Mouse (Mus musculus): ENCODE results near the gene Rtn4. TPM values are rescaled to one million over a fixed set of nuclear protein-coding genes. Genes with fewer than 3 reads are reported as not detected.

Gene Rtn4
- polyA plus RNA-seq, 1 experiment from 2014 or later, result 57.1 TPM

DNA sequence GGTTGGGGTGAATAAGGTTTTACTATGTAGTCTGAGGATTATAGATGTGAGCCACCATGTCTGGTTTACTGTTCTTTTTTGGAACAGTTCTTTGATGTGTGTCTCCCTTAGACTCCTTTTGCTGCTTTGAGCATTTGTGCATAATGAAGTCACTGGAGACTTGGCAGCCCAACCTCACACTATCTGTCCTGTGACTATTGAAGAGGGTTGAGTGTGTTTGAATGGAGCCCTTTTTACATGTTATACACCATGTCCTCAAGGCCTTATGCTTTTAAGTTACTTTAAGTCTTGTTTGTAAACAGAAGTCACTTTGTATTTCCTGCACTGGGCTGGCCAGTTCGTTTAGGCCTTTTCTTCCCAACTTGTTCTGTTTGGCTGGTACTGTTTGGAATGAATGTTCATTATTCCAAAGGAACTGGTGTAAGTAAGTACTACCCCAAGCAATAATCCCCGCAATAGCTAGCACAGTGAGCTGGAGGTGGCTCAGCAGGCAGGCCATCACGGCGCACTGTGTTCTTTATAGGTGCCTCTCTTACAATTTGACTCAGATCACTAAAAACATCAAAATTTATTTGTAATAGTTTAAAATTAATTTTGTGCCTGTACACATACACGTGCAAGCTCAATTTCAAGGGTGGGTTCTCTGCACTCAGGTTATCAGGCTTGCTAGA is 52.1 kb downstream of the Rtn4 start:
- H3K9me3 ChIP-seq (ENCODE audit: low read length), result no peaks in the 10 kb centered on the region
- WGBS (ENCODE audit: insufficient replicate concordance), result 88% methylated on average over 5 of the region's 5 CpGs
- H3K27me3 ChIP-seq (ENCODE audit: insufficient read depth, low read length), result no peaks in the 10 kb centered on the region
- no peak overlapping the region for H3K4me2 ChIP-seq (ENCODE audit: low read depth, low read length)
- no peaks in the 10 kb centered on the region for H3K4me1 ChIP-seq (ENCODE audit: insufficient read depth)
- H3K27ac ChIP-seq (ENCODE audit: low read depth), result no peak overlapping the region
- peaks cover 11% of the 10 kb centered on the region; the same call in 1 of the 2 replicates for H3K36me3 ChIP-seq (replicated peaks; ENCODE audit: insufficient read depth, low read length)
- no peak overlapping the region for H3K9ac ChIP-seq (replicated peaks)
- DNase-seq (no peak), ATAC-seq (no peak)
- H3K4me3 ChIP-seq (ENCODE audit: low read depth, low read length), result no peak overlapping the region
- no peak for TF ChIP-seq EP300 (IDR thresholded peaks at IDR 0.05; ENCODE audit: low read depth)
- no peak for TF ChIP-seq CTCF (IDR thresholded peaks at IDR 0.05; ENCODE audit: low read depth)

DNA sequence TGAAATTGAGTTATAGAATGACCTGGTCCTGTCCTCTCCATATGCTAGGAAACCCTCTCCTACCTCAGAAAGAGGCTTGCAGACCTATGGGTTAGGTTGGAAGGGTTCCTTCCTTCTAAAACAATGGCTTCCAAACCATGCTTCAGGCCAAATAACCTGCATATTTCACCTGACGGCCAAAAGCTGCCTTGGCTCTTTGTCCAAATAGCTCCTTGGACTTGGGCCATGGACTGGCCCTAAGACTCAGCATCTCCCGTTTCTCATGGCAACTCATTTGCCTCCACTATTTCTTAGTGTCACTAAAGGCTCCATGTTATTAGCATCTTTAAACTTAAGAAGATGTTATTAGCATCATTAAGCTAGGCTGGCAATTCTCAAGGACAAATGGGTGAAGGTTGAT is 52.8 kb downstream of the Rtn4 start:
- DNase-seq, result no peak
- H3K4me2 ChIP-seq (ENCODE audit: low read depth, low read length), result no peak overlapping the region
- H3K4me3 ChIP-seq (ENCODE audit: low read depth, low read length), result no peak overlapping the region
- H3K36me3 ChIP-seq (replicated peaks; ENCODE audit: insufficient read depth, low read length), result peaks cover 11% of the 10 kb centered on the region; the same call in 1 of the 2 replicates
- WGBS (ENCODE audit: insufficient replicate concordance), result 87% methylated on average over 2 of the region's 2 CpGs
- no peak overlapping the region for H3K9ac ChIP-seq (replicated peaks)
- H3K9me3 ChIP-seq (ENCODE audit: low read length), result no peaks in the 10 kb centered on the region
- H3K4me1 ChIP-seq (ENCODE audit: insufficient read depth), result no peaks in the 10 kb centered on the region
- no peak overlapping the region for H3K27ac ChIP-seq (ENCODE audit: low read depth)
- TF ChIP-seq CTCF (IDR thresholded peaks at IDR 0.05; ENCODE audit: low read depth) (no peak), EP300 (IDR thresholded peaks at IDR 0.05; ENCODE audit: low read depth) (no peak)
- no peak for ATAC-seq
- H3K27me3 ChIP-seq (ENCODE audit: insufficient read depth, low read length), result no peaks in the 10 kb centered on the region

DNA sequence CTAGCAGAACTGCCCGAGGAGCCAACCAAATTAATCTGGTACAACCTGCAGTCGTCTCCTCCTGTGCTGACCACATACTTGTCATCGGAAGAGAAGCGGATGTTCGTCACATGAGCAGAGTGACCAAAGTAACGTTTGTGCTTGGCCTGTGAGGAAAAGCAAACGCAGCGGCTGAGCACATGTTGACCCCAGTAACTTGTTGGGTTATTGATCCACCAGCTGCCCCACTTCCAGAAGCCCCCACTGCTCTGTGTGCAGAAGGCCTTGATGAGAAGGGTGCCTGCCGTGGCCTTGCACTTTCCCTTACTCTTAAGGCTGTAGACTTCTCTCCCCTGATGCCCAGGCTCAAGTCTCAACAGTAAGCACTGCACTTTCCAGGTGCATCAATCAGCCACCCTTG is 53.5 kb downstream of the Rtn4 start:
- WGBS (ENCODE audit: insufficient replicate concordance), result 63% methylated on average over 9 of the region's 9 CpGs
- DNase-seq (no peak), ATAC-seq (peak; percentile 31; the same call in 1 of the 2 replicates)
- Histone ChIP-seq H3K9me3 (ENCODE audit: low read length) (no peaks in the 10 kb centered on the region), H3K36me3 (replicated peaks; ENCODE audit: insufficient read depth, low read length) (peaks cover 11% of the 10 kb centered on the region; the same call in 1 of the 2 replicates), H3K27me3 (ENCODE audit: insufficient read depth, low read length) (no peaks in the 10 kb centered on the region), H3K27ac (ENCODE audit: low read depth) (no peak overlapping the region), H3K4me1 (ENCODE audit: insufficient read depth) (no peaks in the 10 kb centered on the region), H3K9ac (replicated peaks) (no peak overlapping the region), H3K4me2 (ENCODE audit: low read depth, low read length) (no peak overlapping the region), H3K4me3 (ENCODE audit: low read depth, low read length) (no peak overlapping the region)
- TF ChIP-seq CTCF (IDR thresholded peaks at IDR 0.05; ENCODE audit: low read depth) (no peak), EP300 (IDR thresholded peaks at IDR 0.05; ENCODE audit: low read depth) (no peak)

GRCm38 (mm10) chr11:29747365-29747764 is 54.6 kb downstream of the Rtn4 start:
- no peak overlapping the region for H3K4me2 ChIP-seq (ENCODE audit: low read depth, low read length)
- ATAC-seq, result no peak
- no peak for DNase-seq
- no peak for TF ChIP-seq CTCF (IDR thresholded peaks at IDR 0.05; ENCODE audit: low read depth)
- TF ChIP-seq EP300 (IDR thresholded peaks at IDR 0.05; ENCODE audit: low read depth), result no peak
- H3K9ac ChIP-seq (replicated peaks), result no peak overlapping the region
- peaks cover 11% of the 10 kb centered on the region; the same call in 1 of the 2 replicates for H3K36me3 ChIP-seq (replicated peaks; ENCODE audit: insufficient read depth, low read length)
- no peak overlapping the region for H3K27ac ChIP-seq (ENCODE audit: low read depth)
- no peak overlapping the region for H3K4me3 ChIP-seq (ENCODE audit: low read depth, low read length)
- H3K9me3 ChIP-seq (ENCODE audit: low read length), result no peaks in the 10 kb centered on the region
- H3K4me1 ChIP-seq (ENCODE audit: insufficient read depth), result no peaks in the 10 kb centered on the region
- 85% methylated on average over 3 of the region's 3 CpGs for whole genome bisulfite sequencing (ENCODE audit: insufficient replicate concordance)
- no peaks in the 10 kb centered on the region for H3K27me3 ChIP-seq (ENCODE audit: insufficient read depth, low read length)

DNA sequence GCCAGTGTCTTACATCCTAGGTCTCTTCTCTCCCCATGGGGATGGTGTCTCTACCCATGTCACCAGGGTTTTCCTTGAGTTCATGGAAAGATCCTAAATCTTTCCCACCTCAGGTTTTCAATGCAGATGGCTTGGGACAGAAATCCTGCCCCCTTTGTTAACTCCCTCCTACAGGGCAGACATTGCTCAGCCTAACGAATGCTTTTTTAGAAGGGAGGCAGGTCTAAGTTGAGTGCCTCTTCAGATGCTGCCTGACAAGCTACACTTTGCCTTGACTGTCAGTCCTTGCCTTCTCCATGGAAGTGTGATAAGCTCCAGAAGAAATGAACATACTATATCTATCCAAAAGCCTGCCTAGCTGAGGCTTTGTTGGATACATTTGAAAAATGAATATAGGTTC is 55.1 kb downstream of the Rtn4 start:
- peaks cover 11% of the 10 kb centered on the region; the same call in 1 of the 2 replicates for H3K36me3 ChIP-seq (replicated peaks; ENCODE audit: insufficient read depth, low read length)
- H3K4me3 ChIP-seq (ENCODE audit: low read depth, low read length), result no peak overlapping the region
- H3K9ac ChIP-seq (replicated peaks), result no peak overlapping the region
- no peaks in the 10 kb centered on the region for H3K9me3 ChIP-seq (ENCODE audit: low read length)
- no peak overlapping the region for H3K27ac ChIP-seq (ENCODE audit: low read depth)
- H3K4me1 ChIP-seq (ENCODE audit: insufficient read depth), result no peaks in the 10 kb centered on the region
- DNase-seq, result no peak
- no peak overlapping the region for H3K4me2 ChIP-seq (ENCODE audit: low read depth, low read length)
- TF ChIP-seq EP300 (IDR thresholded peaks at IDR 0.05; ENCODE audit: low read depth) (no peak), CTCF (IDR thresholded peaks at IDR 0.05; ENCODE audit: low read depth) (no peak)
- H3K27me3 ChIP-seq (ENCODE audit: insufficient read depth, low read length), result no peaks in the 10 kb centered on the region
- ATAC-seq, result no peak
- WGBS (ENCODE audit: insufficient replicate concordance), result 83% methylated on average over 1 of the region's 1 CpGs

- no peak overlapping the region for H3K27ac ChIP-seq (ENCODE audit: low read depth)
- no peaks in the 10 kb centered on the region for H3K9me3 ChIP-seq (ENCODE audit: low read length)
- no peak for ATAC-seq
- TF ChIP-seq EP300 (IDR thresholded peaks at IDR 0.05; ENCODE audit: low read depth) (no peak), CTCF (IDR thresholded peaks at IDR 0.05; ENCODE audit: low read depth) (no peak)
- no peaks in the 10 kb centered on the region for H3K4me1 ChIP-seq (ENCODE audit: insufficient read depth)
- H3K4me2 ChIP-seq (ENCODE audit: low read depth, low read length), result no peak overlapping the region
- no peak for DNase-seq
- no peak overlapping the region for H3K4me3 ChIP-seq (ENCODE audit: low read depth, low read length)
- H3K36me3 ChIP-seq (replicated peaks; ENCODE audit: insufficient read depth, low read length), result 0 out of 2 replicates have a peak, but pooled peaks cover 5% of the 10 kb centered on the region
- H3K27me3 ChIP-seq (ENCODE audit: insufficient read depth, low read length), result no peaks in the 10 kb centered on the region
- WGBS (ENCODE audit: insufficient replicate concordance), result 89% methylated on average over 8 of the region's 8 CpGs
- no peak overlapping the region for H3K9ac ChIP-seq (replicated peaks)
These were observed 56.2 kb downstream of the Rtn4 start for GRCm38 (mm10) chr11:29748750-29749467.
